Mouse (Mus musculus) liver, embryonic 11.5 days (tissue): ENCODE measurements around the gene Tmem30c. TPM values are rescaled to one million over a fixed set of nuclear protein-coding genes. Genes with fewer than 3 reads are reported as not detected.

Source experiments
- ATAC-seq: fragments of 200-750 bp; cut with Nextera tagmentation; replicated peaks from 2 replicates; pipeline ENCODE4 v1.8.0; 2017; ENCODE audit warnings: moderate number of reproducible peaks, mild to moderate bottlenecking, moderate TSS enrichment, moderate library complexity; ENCODE audit not compliant: low FRiP score
- DNase-seq: peaks from one replicate; pipeline ENCODE4 v3.0.0-alpha.2; 2017; ENCODE audit warnings: low spot score
- H3K27ac ChIP-seq: fragments of 300-500 bp; sonication (generic); 2 replicates; pipeline ENCODE4 v1.5.1; 2014; ENCODE audit warnings: mild to moderate bottlenecking, low read depth, low read length, control low read depth
- H3K27me3 ChIP-seq: fragments of 300-500 bp; sonication (generic); replicated peaks from 2 replicates; pipeline ENCODE4 v1.6.1; 2014; ENCODE audit warnings: low read length, mixed read lengths; ENCODE audit not compliant: control insufficient read depth, insufficient read depth
- H3K36me3 ChIP-seq: fragments of 300-500 bp; sonication (generic); 2 replicates; pipeline ENCODE4 v1.6.1; 2014; ENCODE audit warnings: mild to moderate bottlenecking, low read length, moderate library complexity, mixed read lengths; ENCODE audit not compliant: control insufficient read depth, insufficient read depth
- H3K4me1 ChIP-seq: fragments of 300-500 bp; sonication (generic); replicated peaks from 2 replicates; pipeline ENCODE4 v1.6.1; 2014; ENCODE audit warnings: low read length, mixed read lengths; ENCODE audit not compliant: control insufficient read depth, insufficient read depth
- H3K4me2 ChIP-seq: fragments of 300-500 bp; sonication (generic); 2 replicates; pipeline ENCODE4 v1.6.1; 2014; ENCODE audit warnings: mild to moderate bottlenecking, control low read depth, moderate library complexity
- H3K4me3 ChIP-seq: fragments of 300-500 bp; sonication (generic); 2 replicates; pipeline ENCODE4 v1.5.1; 2014; ENCODE audit warnings: low read depth, low read length, control low read depth
- H3K9ac ChIP-seq: fragments of 300-500 bp; sonication (generic); 2 replicates; pipeline ENCODE4 v1.6.1; 2014; ENCODE audit warnings: low read depth, low read length, control low read depth
- H3K9me3 ChIP-seq: fragments of 300-500 bp; sonication (generic); 2 replicates; pipeline ENCODE4 v1.6.1; 2016; ENCODE audit warnings: low read length, inconsistent platforms, mixed read lengths; ENCODE audit not compliant: control insufficient read depth
- WGBS: fragments of 180-500 bp; shearing (Covaris S2); extraction: QIAGEN DNeasy Blood & Tissue Kit; methylation state at CpG from one replicate; pipeline ENCODE4 v1.1.7; 2014; 5-methylcytosine and 5-hydroxymethylcytosine counted together
- polyA plus RNA-seq: library from polyadenylated mRNA; unstranded; fragments of >200 nt; fragmentation: Nextera tagmentation; extraction: Ambion mirVana; gene quantifications from 2 replicates; pipeline ENCODE4 v1.2.1, GENCODE M21; 2014

Tmem30c gene
- polyA plus RNA-seq, 1 experiment from 2014 or later, result not detected

- H3K9me3 ChIP-seq, result no peaks in the 10 kb centered on the region
- WGBS, result 86% methylated on average over 31 of the region's 31 CpGs
- H3K9ac ChIP-seq, result no peak overlapping the region
- ATAC-seq (no peak), DNase-seq (no peak)
- no peaks in the 10 kb centered on the region for H3K27me3 ChIP-seq
- H3K4me3 ChIP-seq, result no peak overlapping the region
- H3K4me2 ChIP-seq, result no peak overlapping the region
- H3K36me3 ChIP-seq, result no peaks in the 10 kb centered on the region
- no peak overlapping the region for H3K27ac ChIP-seq
- H3K4me1 ChIP-seq, result no peaks in the 10 kb centered on the region
Observed at GRCm38 (mm10) chr16:57280221-57281217, 12.1 kb downstream of the Tmem30c start.

DNA sequence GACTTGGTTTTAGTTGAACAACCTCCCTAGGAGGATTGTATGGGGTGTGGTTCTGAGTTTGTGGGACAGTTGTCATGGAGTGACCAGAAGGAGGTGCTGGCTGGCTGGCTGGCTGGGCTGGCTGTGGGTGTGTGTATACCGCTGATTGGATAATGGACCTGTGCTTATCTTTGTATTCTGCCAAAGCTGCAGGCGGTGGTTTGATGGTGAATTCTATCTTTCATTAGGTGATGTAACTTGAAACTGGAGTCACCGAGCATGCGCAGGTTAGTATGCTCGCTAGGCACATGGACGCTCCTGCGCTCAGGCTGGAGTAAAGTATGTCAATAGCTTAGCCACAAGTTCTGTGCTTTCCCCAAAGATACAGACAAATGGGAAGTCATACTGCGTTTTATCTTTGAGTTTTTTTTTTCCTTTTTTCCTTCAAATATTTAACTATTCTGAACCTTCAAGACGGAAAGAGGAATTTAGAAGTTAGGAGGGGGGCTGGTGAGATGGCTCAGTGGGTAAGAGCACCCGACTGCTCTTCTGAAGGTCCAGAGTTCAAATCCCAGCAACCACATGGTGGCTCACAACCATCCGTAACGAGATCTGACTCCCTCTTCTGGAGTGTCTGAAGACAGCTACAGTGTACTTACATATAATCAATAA, 13.6 kb downstream of the Tmem30c start:
- no peak overlapping the region for H3K9ac ChIP-seq
- no peak overlapping the region for H3K4me2 ChIP-seq
- no peaks in the 10 kb centered on the region for H3K4me1 ChIP-seq
- DNase-seq, result no peak
- H3K4me3 ChIP-seq, result no peak overlapping the region
- no peak overlapping the region for H3K27ac ChIP-seq
- no peaks in the 10 kb centered on the region for H3K27me3 ChIP-seq
- H3K36me3 ChIP-seq, result no peaks in the 10 kb centered on the region
- H3K9me3 ChIP-seq, result no peaks in the 10 kb centered on the region
- ATAC-seq, result no peak
- WGBS, result 78% methylated on average over 10 of the region's 12 CpGs

DNA sequence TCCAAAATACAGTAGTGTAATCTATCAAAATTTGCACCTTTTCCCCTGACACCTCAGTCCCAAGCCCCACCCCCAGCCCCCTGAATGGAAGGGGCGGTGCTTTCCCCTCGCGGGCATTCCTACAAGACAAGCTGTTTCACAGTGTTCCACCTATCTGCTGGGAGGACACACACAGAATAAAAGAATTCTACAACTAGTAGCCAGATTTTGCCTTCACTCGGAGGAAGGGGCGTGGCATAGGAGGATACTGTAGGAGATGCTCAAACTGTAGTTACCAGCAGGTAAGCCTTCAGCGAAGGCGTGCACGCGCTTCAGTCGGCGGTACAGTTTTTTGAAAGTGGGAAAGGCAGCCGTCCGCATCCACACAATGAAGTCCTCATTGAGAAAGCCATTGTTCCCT, 22.9 kb downstream of the Tmem30c start:
- no peaks in the 10 kb centered on the region for H3K9me3 ChIP-seq
- DNase-seq, result no peak
- H3K9ac ChIP-seq, result no peak overlapping the region
- ATAC-seq, result no peak
- no peaks in the 10 kb centered on the region for H3K36me3 ChIP-seq
- no peaks in the 10 kb centered on the region for H3K27me3 ChIP-seq
- H3K4me1 ChIP-seq, result no peaks in the 10 kb centered on the region
- no peak overlapping the region for H3K4me3 ChIP-seq
- 91% methylated on average over 13 of the region's 13 CpGs for WGBS
- H3K27ac ChIP-seq, result no peak overlapping the region
- no peak overlapping the region for H3K4me2 ChIP-seq

- Histone ChIP-seq H3K4me2 (no peak overlapping the region), H3K9me3 (no peaks in the 10 kb centered on the region), H3K4me1 (no peaks in the 10 kb centered on the region), H3K36me3 (no peaks in the 10 kb centered on the region), H3K27ac (no peak overlapping the region), H3K4me3 (no peak overlapping the region), H3K9ac (no peak overlapping the region), H3K27me3 (no peaks in the 10 kb centered on the region)
- 88% methylated on average over 14 of the region's 14 CpGs for WGBS
- DNase-seq (no peak), ATAC-seq (no peak)
Observed at GRCm38 (mm10) chr16:57268058-57268841, 24.4 kb downstream of the Tmem30c start.

- H3K9me3 ChIP-seq, result no peaks in the 10 kb centered on the region
- no peak for ATAC-seq
Observed at GRCm38 (mm10) chr16:57267068-57267467, 25.6 kb downstream of the Tmem30c start.

DNA sequence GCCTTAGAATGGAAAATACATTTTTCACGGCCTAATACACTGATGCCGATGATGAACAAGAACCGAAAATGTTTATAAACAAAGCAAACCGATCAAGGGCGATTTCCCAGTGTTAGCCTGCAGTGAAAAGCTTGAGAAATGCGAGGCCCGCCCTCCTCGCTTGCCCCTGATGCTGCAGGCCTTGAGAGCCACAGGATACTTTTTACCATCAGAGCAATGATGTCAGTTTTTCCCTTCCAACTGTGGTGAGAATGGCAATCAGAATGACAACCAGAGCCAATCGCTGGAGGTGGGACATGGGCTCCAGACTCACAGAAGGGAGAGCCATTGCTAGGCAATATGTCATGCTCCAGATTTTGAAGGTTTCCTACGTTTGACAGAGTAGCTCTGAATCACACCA, 32.5 kb downstream of the Tmem30c start:
- no peak for ATAC-seq
- DNase-seq, result no peak
- no peak overlapping the region for H3K9ac ChIP-seq
- no peaks in the 10 kb centered on the region for H3K36me3 ChIP-seq
- no peak overlapping the region for H3K4me3 ChIP-seq
- 81% methylated on average over 10 of the region's 10 CpGs for whole genome bisulfite sequencing
- H3K9me3 ChIP-seq, result no peaks in the 10 kb centered on the region
- H3K4me2 ChIP-seq, result no peak overlapping the region
- no peak overlapping the region for H3K27ac ChIP-seq
- H3K4me1 ChIP-seq, result no peaks in the 10 kb centered on the region
- H3K27me3 ChIP-seq, result no peaks in the 10 kb centered on the region

More at GRCm38 (mm10) chr16:57267068-57267467, 25.6 kb downstream of the Tmem30c start:
- H3K36me3 ChIP-seq, result no peaks in the 10 kb centered on the region
- 29% methylated on average over 1 of the region's 1 CpGs for WGBS
- H3K27ac ChIP-seq, result no peak overlapping the region
- H3K4me3 ChIP-seq, result no peak overlapping the region
- H3K4me2 ChIP-seq, result no peak overlapping the region
- DNase-seq, result no peak
- H3K27me3 ChIP-seq, result no peaks in the 10 kb centered on the region
- no peaks in the 10 kb centered on the region for H3K4me1 ChIP-seq
- no peak overlapping the region for H3K9ac ChIP-seq

- no peak overlapping the region for H3K27ac ChIP-seq
- no peak for DNase-seq
Observed at GRCm38 (mm10) chr16:57259356-57260083, 33.1 kb downstream of the Tmem30c start.

More at GRCm38 (mm10) chr16:57259356-57260083, 33.1 kb downstream of the Tmem30c start:
- Histone ChIP-seq H3K9me3 (no peaks in the 10 kb centered on the region), H3K36me3 (no peaks in the 10 kb centered on the region), H3K4me2 (no peak overlapping the region), H3K9ac (no peak overlapping the region), H3K4me1 (no peaks in the 10 kb centered on the region), H3K4me3 (no peak overlapping the region), H3K27me3 (no peaks in the 10 kb centered on the region)
- no peak for ATAC-seq
- WGBS, result 81% methylated on average over 13 of the region's 13 CpGs
